ENCODE assay signal across 8 mouse cellular contexts in the genomic region with DNA sequence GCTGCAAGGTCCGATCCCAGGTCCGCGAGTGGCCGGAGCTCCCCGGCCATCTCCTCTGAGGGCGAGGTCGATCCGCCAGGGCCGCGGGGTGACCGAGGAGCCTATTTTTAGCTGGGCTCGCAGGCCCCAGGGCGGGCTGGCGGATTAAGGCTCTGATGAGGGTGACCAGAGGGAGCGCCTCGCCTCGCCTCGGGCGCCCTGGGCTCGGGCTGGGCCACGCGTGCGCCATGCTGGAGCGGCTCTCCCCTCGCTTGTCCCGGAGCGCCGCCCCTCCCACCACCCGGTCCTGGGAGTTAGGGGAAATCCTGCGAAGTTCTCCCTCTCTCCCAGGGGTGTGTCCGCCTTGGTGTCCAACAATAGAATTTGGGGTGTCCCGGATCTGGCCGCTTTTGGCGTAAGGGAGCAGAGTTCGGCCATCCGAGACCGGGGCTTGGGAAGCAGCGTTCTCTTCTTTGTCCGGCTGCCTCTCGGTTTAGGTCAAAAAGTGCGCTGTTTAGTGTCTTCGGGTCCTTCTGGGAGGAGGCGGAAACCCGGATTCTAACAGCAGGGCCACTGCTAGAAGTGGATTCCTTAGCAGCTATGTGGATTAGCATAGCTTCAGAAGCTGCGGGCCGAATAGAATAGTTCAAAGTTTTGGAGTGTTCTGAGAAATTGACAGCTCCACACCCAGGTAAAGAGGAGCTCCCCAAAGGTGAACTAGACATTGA. TPM values are rescaled to one million over a fixed set of nuclear protein-coding genes. Genes with fewer than 3 reads are reported as not detected.
DNase-seq lines count a peak whose midpoint lies in the region; ATAC-seq and TF ChIP-seq lines count a peak whose summit lies in the region.

No protein-coding gene starts in this region.

- peak; percentile 52 for DNase-seq in CD4-positive, CD25-positive, alpha-beta regulatory T cell, adult 2 months (ENCODE audit: low read depth, low spot score)
- peak; percentile 54 to 62 for DNase-seq in adrenal gland, adult 18-20 months (ENCODE audit: low spot score in 2 of 2)
- DNase-seq in lung, adult 2 months, result peak; percentile 69
- peak; percentile 40 to 51 for DNase-seq in thymus, postnatal 36 days

- no peaks in the 10 kb centered on the region for H3K27me3 ChIP-seq in embryonic facial prominence, embryonic 13.5 days
- H3K27me3 ChIP-seq in heart, embryonic 11.5 days (ENCODE audit: control insufficient read depth, insufficient read depth, low read length), result no peaks in the 10 kb centered on the region
- H3K27me3 ChIP-seq in kidney, embryonic 15.5 days, result no peaks in the 10 kb centered on the region; the same call in 1 of the 2 replicates

- no peaks in the 10 kb centered on the region for H3K9me3 ChIP-seq in embryonic facial prominence, embryonic 13.5 days
- no peaks in the 10 kb centered on the region for H3K9me3 ChIP-seq in heart, embryonic 11.5 days (replicated peaks; ENCODE audit: control insufficient read depth, low read length)
- H3K9me3 ChIP-seq in kidney, embryonic 15.5 days (replicated peaks), result no peaks in the 10 kb centered on the region

- no peaks in the 10 kb centered on the region for H3K36me3 ChIP-seq in embryonic facial prominence, embryonic 13.5 days
- H3K36me3 ChIP-seq in heart, embryonic 11.5 days (ENCODE audit: control insufficient read depth, insufficient read depth, low read length), result no peaks in the 10 kb centered on the region
- no peaks in the 10 kb centered on the region for H3K36me3 ChIP-seq in kidney, embryonic 15.5 days

- peak overlapping the region; percentile 99 for H3K4me3 ChIP-seq in embryonic facial prominence, embryonic 13.5 days
- H3K4me3 ChIP-seq in heart, embryonic 11.5 days (ENCODE audit: low read depth, low read length), result peak overlapping the region; percentile 97
- peak overlapping the region; percentile 72 for H3K4me3 ChIP-seq in kidney, embryonic 15.5 days (replicated peaks)
- peak overlapping the region; percentile 75 for H3K4me3 ChIP-seq in lung, adult 2 months (replicated peaks; ENCODE audit: extremely low read depth, low read depth, low read length)
- H3K4me3 ChIP-seq in olfactory bulb, adult 2 months (ENCODE audit: insufficient read depth, low read depth, low read length), result peak overlapping the region; percentile 90

- no peak for TF ChIP-seq CTCF in lung, adult 2 months (IDR thresholded peaks at IDR 0.05; ENCODE audit: insufficient read depth, low read length)
- no peak for TF ChIP-seq CTCF in olfactory bulb, adult 2 months (IDR thresholded peaks at IDR 0.05; ENCODE audit: insufficient read depth, low read depth, low read length)

- peak overlapping the region; percentile 96 for H3K9ac ChIP-seq in embryonic facial prominence, embryonic 13.5 days
- peak overlapping the region; percentile 91 for H3K9ac ChIP-seq in heart, embryonic 11.5 days (ENCODE audit: low read depth, low read length)
- H3K9ac ChIP-seq in kidney, embryonic 15.5 days, result peak overlapping the region; percentile 91

- peak overlapping the region; percentile 92 for H3K27ac ChIP-seq in embryonic facial prominence, embryonic 13.5 days
- H3K27ac ChIP-seq in heart, embryonic 11.5 days (ENCODE audit: low read depth, low read length), result peak overlapping the region; percentile 99
- peak overlapping the region; percentile 94 for H3K27ac ChIP-seq in kidney, embryonic 15.5 days
- peak overlapping the region; percentile 43; the same call in 1 of the 2 replicates for H3K27ac ChIP-seq in olfactory bulb, adult 2 months (ENCODE audit: insufficient read depth, low read depth, low read length)

- H3K4me2 ChIP-seq in embryonic facial prominence, embryonic 13.5 days, result peak overlapping the region; percentile 78
- peak overlapping the region; percentile 84 for H3K4me2 ChIP-seq in heart, embryonic 11.5 days
- peak overlapping the region; percentile 64 for H3K4me2 ChIP-seq in kidney, embryonic 15.5 days

- peaks cover 9% of the 10 kb centered on the region for H3K4me1 ChIP-seq in embryonic facial prominence, embryonic 13.5 days
- peaks cover 15% of the 10 kb centered on the region for H3K4me1 ChIP-seq in heart, embryonic 11.5 days (ENCODE audit: control insufficient read depth, insufficient read depth, low read length)
- H3K4me1 ChIP-seq in kidney, embryonic 15.5 days, result peaks cover 21% of the 10 kb centered on the region
- H3K4me1 ChIP-seq in lung, adult 2 months (ENCODE audit: control insufficient read depth, insufficient read depth, low read length), result peaks cover 13% of the 10 kb centered on the region
- peaks cover 5% of the 10 kb centered on the region for H3K4me1 ChIP-seq in olfactory bulb, adult 2 months (ENCODE audit: control insufficient read depth, insufficient read depth, low read length)

- peak; percentile 82 for ATAC-seq in embryonic facial prominence, embryonic 13.5 days (ENCODE audit: insufficient number of reproducible peaks, insufficient read depth, low FRiP score, low TSS enrichment, low read depth)
- peak; percentile 83 for ATAC-seq in heart, embryonic 11.5 days (replicated peaks; ENCODE audit: insufficient number of reproducible peaks, low FRiP score, low TSS enrichment)
- peak; percentile 90 for ATAC-seq in kidney, embryonic 15.5 days (replicated peaks; ENCODE audit: low FRiP score)

- TF ChIP-seq POLR2A in lung, adult 2 months (IDR thresholded peaks at IDR 0.05; ENCODE audit: borderline replicate concordance, extremely low read depth, low read depth, low read length), result no peak
- TF ChIP-seq POLR2A in olfactory bulb, adult 2 months (IDR thresholded peaks at IDR 0.05; ENCODE audit: insufficient read depth, low read depth, low read length), result 0 out of 2 replicates have a peak, but pooled peaks have one; percentile 9

- WGBS in embryonic facial prominence, embryonic 13.5 days, result under 1% methylated on average over 46 of the region's 46 CpGs
- under 1% methylated on average over 46 of the region's 46 CpGs for WGBS in heart, embryonic 11.5 days (ENCODE audit: insufficient replicate concordance)
- 0% methylated on average over 46 of the region's 46 CpGs for WGBS in kidney, embryonic 15.5 days
- WGBS in lung, adult 2 months, result under 1% methylated on average over 46 of the region's 46 CpGs
- WGBS in olfactory bulb, adult 2 months, result under 1% methylated on average over 46 of the region's 46 CpGs

RNA-seq across cellular contexts. Expression of gene Ktn1, which starts 1.5 kb away (rescaled TPM):
- total RNA-seq in adrenal gland, adult 18-20 months (2021), result 10 to 100 TPM; 41.8 to 56.7 TPM
- 62.4 and 65.0 TPM in 2 replicates for polyA plus RNA-seq in embryonic facial prominence, embryonic 13.5 days (2015; fragmentation: Nextera tagmentation; extraction: Ambion mirVana)
- 96.6 and 105 TPM in 2 replicates for polyA plus RNA-seq in heart, embryonic 11.5 days (2014; fragmentation: Nextera tagmentation; extraction: Ambion mirVana)
- 65.4 and 69.3 TPM in 2 replicates for polyA plus RNA-seq in kidney, embryonic 15.5 days (2015; fragmentation: Nextera tagmentation; extraction: Ambion mirVana)
- 5.2 and 9.0 TPM in 2 replicates for polyA plus RNA-seq in lung, adult 2 months (2012; rRNA removed)
- 77.8 TPM in 1 of 2 replicates, not detected in the other for polyA plus RNA-seq in olfactory bulb, adult 2 months (2012; ENCODE audit: insufficient read depth, insufficient read length, low replicate concordance, missing spikeins)

Comparison
In these comparisons a context has a peak if more than half of its experiments do, and no peak if none do; other contexts are left out.
1. Peak in every context shown above with its lines: DNase-seq, ATAC-seq, H3K4me3 ChIP-seq and H3K27ac ChIP-seq.
2. H3K27ac ChIP-seq: peak in every context shown above with its lines; median percentile 99 in heart, embryonic 11.5 days; 94 in kidney, embryonic 15.5 days; 92 in embryonic facial prominence, embryonic 13.5 days; 43 in olfactory bulb, adult 2 months.